Mouse (Mus musculus) frontal cortex, postnatal 25 days (tissue): ENCODE results near the gene Epb41l3.

Source experiments
- DNase-seq, 2 experiments: peaks; one replicate each; pipeline ENCODE4 v3.0.0; 2022; ENCODE audit warnings: low spot score in 2 of 2

Epb41l3 gene

GRCm38 (mm10) chr17:69237172-69237571, 161.7 kb downstream of the Epb41l3 start:
- no peak for DNase-seq

GRCm38 (mm10) chr17:69238810-69239373, 163.4 kb downstream of the Epb41l3 start:
- DNase-seq = no peak

- DNase-seq = no peak
Measured at GRCm38 (mm10) chr17:69239423-69239822, 163.9 kb downstream of the Epb41l3 start.

- no peak for DNase-seq
Measured at GRCm38 (mm10) chr17:69255834-69256233, 180.4 kb downstream of the Epb41l3 start.

- no peak for DNase-seq
Measured at GRCm38 (mm10) chr17:69256441-69256840, 181.0 kb downstream of the Epb41l3 start.

- no peak for DNase-seq
Measured at GRCm38 (mm10) chr17:69263810-69264565, 188.5 kb downstream of the Epb41l3 start.

- no peak for DNase-seq
Measured at GRCm38 (mm10) chr17:69265171-69265570, 189.7 kb downstream of the Epb41l3 start.

GRCm38 (mm10) chr17:69265759-69266463, 190.4 kb downstream of the Epb41l3 start:
- DNase-seq = no peak

GRCm38 (mm10) chr17:69266936-69267335, 191.5 kb downstream of the Epb41l3 start:
- no peak for DNase-seq

- DNase-seq = no peak
Measured at GRCm38 (mm10) chr17:69267526-69267925, 192.0 kb downstream of the Epb41l3 start.

GRCm38 (mm10) chr17:69277362-69277761, 201.9 kb downstream of the Epb41l3 start:
- DNase-seq = no peak

GRCm38 (mm10) chr17:69284511-69284910, 209.0 kb downstream of the Epb41l3 start:
- DNase-seq = no peak

GRCm38 (mm10) chr17:69288130-69288529, 212.6 kb downstream of the Epb41l3 start:
- no peak for DNase-seq

- DNase-seq = no peak
Measured at GRCm38 (mm10) chr17:69290272-69290671, 214.8 kb downstream of the Epb41l3 start.

GRCm38 (mm10) chr17:69301552-69301951, 226.1 kb downstream of the Epb41l3 start:
- no peak for DNase-seq

GRCm38 (mm10) chr17:69303579-69304274, 228.2 kb downstream of the Epb41l3 start:
- no peak for DNase-seq

GRCm38 (mm10) chr17:69307636-69308035, 232.2 kb downstream of the Epb41l3 start:
- no peak for DNase-seq

- DNase-seq = no peak
Measured at GRCm38 (mm10) chr17:69309872-69310271, 234.4 kb downstream of the Epb41l3 start.

GRCm38 (mm10) chr17:69320496-69320895, 245.0 kb downstream of the Epb41l3 start:
- DNase-seq = no peak

GRCm38 (mm10) chr17:69322721-69323120, 247.2 kb downstream of the Epb41l3 start:
- DNase-seq = no peak
